Mouse (Mus musculus) heart, postnatal 0 days (tissue): ENCODE results near the gene Dnajc2. TPM values are rescaled to one million over a fixed set of nuclear protein-coding genes. Genes with fewer than 3 reads are reported as not detected.

Experiments
- ATAC-seq: fragments of 200-750 bp; cut with Nextera tagmentation; 2 replicates; pipeline ENCODE4 v1.8.0; 2017; ENCODE audit warnings: low read depth, moderate number of reproducible peaks, moderate library complexity; ENCODE audit not compliant: insufficient read depth
- DNase-seq: peaks from one replicate; pipeline ENCODE4 v3.0.0-alpha.2; 2016; ENCODE audit warnings: low spot score
- H3K27ac ChIP-seq: fragments of 300-500 bp; sonication (generic); 2 replicates; pipeline ENCODE4 v1.5.1; 2014; ENCODE audit warnings: low read depth, mild to moderate bottlenecking
- H3K27me3 ChIP-seq: fragments of 300-500 bp; sonication (generic); 2 replicates; pipeline ENCODE4 v1.6.1; 2014; ENCODE audit warnings: low read length, mixed read lengths; ENCODE audit not compliant: control insufficient read depth, insufficient read depth
- H3K36me3 ChIP-seq: fragments of 300-500 bp; sonication (generic); replicated peaks from 2 replicates; pipeline ENCODE4 v1.6.1; 2014; ENCODE audit warnings: low read length, mixed read lengths; ENCODE audit not compliant: control insufficient read depth, insufficient read depth
- H3K4me1 ChIP-seq: fragments of 300-500 bp; sonication (generic); 2 replicates; pipeline ENCODE4 v1.6.1; 2014; ENCODE audit warnings: antibody characterized with exemption; ENCODE audit not compliant: control insufficient read depth, insufficient read depth
- H3K4me2 ChIP-seq: fragments of 300-500 bp; sonication (generic); 2 replicates; pipeline ENCODE4 v1.6.1; 2014; ENCODE audit warnings: low read depth, mild to moderate bottlenecking, low read length, moderate library complexity
- H3K4me3 ChIP-seq: fragments of 300-500 bp; sonication (generic); 2 replicates; pipeline ENCODE4 v1.5.1; 2014; ENCODE audit warnings: low read depth, low read length
- H3K9ac ChIP-seq: fragments of 300-500 bp; sonication (generic); replicated peaks from 2 replicates; pipeline ENCODE4 v1.6.1; 2014; ENCODE audit warnings: low read depth, low read length, mixed read lengths
- H3K9me3 ChIP-seq: fragments of 300-500 bp; sonication (generic); replicated peaks from 2 replicates; pipeline ENCODE4 v1.6.1; 2016; ENCODE audit warnings: low read length; ENCODE audit not compliant: control insufficient read depth
- CTCF ChIP-seq: IDR thresholded peaks from 2 replicates; pipeline ENCODE4 v1.5.1; 2016; ENCODE audit warnings: antibody characterized with exemption, control low read depth, low read depth
- EP300 ChIP-seq: IDR thresholded peaks from 2 replicates; pipeline ENCODE4 v1.6.1; 2016; ENCODE audit warnings: antibody characterized with exemption, low read depth
- WGBS: fragments of 180-500 bp; shearing (Covaris S2); extraction: QIAGEN DNeasy Blood & Tissue Kit; methylation state at CpG from one replicate; pipeline ENCODE4 v1.1.7; 2014; 5-methylcytosine and 5-hydroxymethylcytosine counted together
- polyA plus RNA-seq: library from polyadenylated mRNA; unstranded; fragments of >200 nt; fragmentation: Nextera tagmentation; extraction: Ambion mirVana; gene quantifications from 2 replicates; pipeline ENCODE4 v1.2.1, GENCODE M21; 2015
- total RNA-seq: library from RNA; depleted of rRNA; stranded (reverse); fragments of >200 nt; gene quantifications from 2 replicates; pipeline ENCODE4 v1.2.3, GENCODE M21; 2014; ENCODE audit warnings: low replicate concordance

Gene Dnajc2
- total and polyA plus RNA-seq, 2 experiments from 2014 or later = 7.9 to 37.5 TPM

GRCm38 (mm10) chr5:21776491-21776890 lies 8.6 kb downstream of the Dnajc2 start:
- Histone ChIP-seq H3K4me3 (no peak overlapping the region), H3K36me3 (peaks cover 63% of the 10 kb centered on the region), H3K4me1 (no peaks in the 10 kb centered on the region), H3K27ac (no peak overlapping the region), H3K9ac (no peak overlapping the region), H3K27me3 (no peaks in the 10 kb centered on the region), H3K9me3 (no peaks in the 10 kb centered on the region), H3K4me2 (no peak overlapping the region)
- TF ChIP-seq CTCF (no peak), EP300 (no peak)
- ATAC-seq (no peak), DNase-seq (no peak)
- 91% methylated on average over 6 of the region's 6 CpGs for WGBS

GRCm38 (mm10) chr5:21769841-21770240 lies 15.2 kb downstream of the Dnajc2 start:
- Histone ChIP-seq H3K4me3 (no peak overlapping the region), H3K4me2 (no peak overlapping the region), H3K27ac (no peak overlapping the region), H3K4me1 (no peaks in the 10 kb centered on the region), H3K27me3 (no peaks in the 10 kb centered on the region), H3K9ac (no peak overlapping the region), H3K9me3 (no peaks in the 10 kb centered on the region), H3K36me3 (peaks cover 64% of the 10 kb centered on the region)
- 86% methylated on average over 6 of the region's 6 CpGs for WGBS
- TF ChIP-seq CTCF (no peak), EP300 (no peak)
- DNase-seq = no peak
- ATAC-seq = no peak

DNA sequence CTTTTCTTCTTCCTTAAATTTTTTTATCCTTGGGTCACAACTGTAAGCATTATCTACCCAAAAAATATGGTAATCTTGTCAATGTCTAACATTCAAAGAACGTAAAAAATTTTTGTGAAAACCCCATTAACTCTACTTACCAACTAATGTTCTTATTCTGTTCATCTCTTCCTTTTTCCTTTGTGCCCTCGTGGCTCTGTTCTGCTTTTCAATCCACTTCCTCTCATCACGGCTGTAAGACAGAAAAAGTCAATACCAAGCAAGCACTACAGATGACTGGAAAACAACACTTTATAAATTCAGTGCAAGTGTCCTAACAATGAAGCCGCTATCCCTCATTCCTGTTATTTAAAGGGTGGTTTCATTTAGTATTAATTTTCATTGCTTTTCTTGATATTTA lies 16.5 kb downstream of the Dnajc2 start:
- Histone ChIP-seq H3K27me3 (no peaks in the 10 kb centered on the region), H3K36me3 (peaks cover 64% of the 10 kb centered on the region), H3K4me2 (no peak overlapping the region), H3K9ac (no peak overlapping the region), H3K27ac (no peak overlapping the region), H3K9me3 (no peaks in the 10 kb centered on the region), H3K4me1 (no peaks in the 10 kb centered on the region), H3K4me3 (no peak overlapping the region)
- 87% methylated on average over 4 of the region's 4 CpGs for WGBS
- no peak for TF ChIP-seq EP300
- no peak for TF ChIP-seq CTCF
- ATAC-seq (no peak), DNase-seq (no peak)

DNA sequence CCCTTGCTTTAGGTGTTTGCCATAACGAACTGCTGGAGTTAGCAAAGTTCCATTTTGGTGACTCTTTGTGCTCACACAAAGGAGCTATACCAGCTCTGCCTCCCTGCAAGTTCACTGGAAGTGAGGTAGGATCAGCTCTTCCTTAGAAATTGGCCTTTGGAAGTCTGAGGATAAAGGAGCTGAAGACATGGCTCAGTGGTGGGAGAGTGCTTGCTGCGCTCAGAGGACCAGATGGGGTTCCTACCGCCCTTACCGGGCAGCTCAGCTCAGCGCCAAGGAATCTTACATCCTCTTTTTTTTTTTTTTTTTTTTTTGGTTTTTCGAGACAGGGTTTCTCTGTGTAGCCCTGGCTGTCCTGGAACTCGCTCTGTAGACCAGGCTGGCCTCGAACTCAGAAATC lies 39.1 kb downstream of the Dnajc2 start:
- 98% methylated on average over 6 of the region's 8 CpGs for WGBS
- Histone ChIP-seq H3K36me3 (peaks cover 88% of the 10 kb centered on the region), H3K4me1 (no peaks in the 10 kb centered on the region), H3K9ac (no peak overlapping the region), H3K27me3 (no peaks in the 10 kb centered on the region), H3K9me3 (no peaks in the 10 kb centered on the region), H3K4me2 (no peak overlapping the region), H3K27ac (no peak overlapping the region), H3K4me3 (no peak overlapping the region)
- TF ChIP-seq CTCF = no peak
- no peak for TF ChIP-seq EP300
- DNase-seq (no peak), ATAC-seq (no peak)

DNA sequence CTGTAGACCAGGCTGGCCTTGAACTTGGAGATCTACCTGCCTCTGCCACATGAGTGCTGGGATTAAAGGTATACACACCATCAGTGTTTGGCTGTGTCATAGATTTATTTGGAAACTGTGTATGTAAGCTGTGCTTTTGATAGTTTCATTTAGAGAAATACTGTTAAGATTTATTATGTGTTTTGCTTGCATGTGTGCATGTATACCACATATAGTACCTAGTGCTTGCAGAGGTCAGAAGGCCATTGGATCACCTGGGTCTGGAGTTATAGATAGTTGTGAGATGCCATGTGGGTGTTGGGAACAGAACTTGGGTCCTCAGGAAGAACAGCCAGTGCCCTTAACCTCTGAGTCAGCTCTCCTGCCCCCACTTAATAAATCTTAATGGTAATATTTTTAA lies 40.4 kb downstream of the Dnajc2 start:
- H3K36me3 ChIP-seq = peaks cover 98% of the 10 kb centered on the region
- DNase-seq = no peak
- H3K27ac ChIP-seq = no peak overlapping the region
- H3K27me3 ChIP-seq = no peaks in the 10 kb centered on the region
- no peak for ATAC-seq
- H3K4me3 ChIP-seq = no peak overlapping the region
- H3K9ac ChIP-seq = no peak overlapping the region
- H3K4me1 ChIP-seq = no peaks in the 10 kb centered on the region
- TF ChIP-seq EP300 (no peak), CTCF (no peak)
- H3K4me2 ChIP-seq = no peak overlapping the region
- H3K9me3 ChIP-seq = no peaks in the 10 kb centered on the region

DNA sequence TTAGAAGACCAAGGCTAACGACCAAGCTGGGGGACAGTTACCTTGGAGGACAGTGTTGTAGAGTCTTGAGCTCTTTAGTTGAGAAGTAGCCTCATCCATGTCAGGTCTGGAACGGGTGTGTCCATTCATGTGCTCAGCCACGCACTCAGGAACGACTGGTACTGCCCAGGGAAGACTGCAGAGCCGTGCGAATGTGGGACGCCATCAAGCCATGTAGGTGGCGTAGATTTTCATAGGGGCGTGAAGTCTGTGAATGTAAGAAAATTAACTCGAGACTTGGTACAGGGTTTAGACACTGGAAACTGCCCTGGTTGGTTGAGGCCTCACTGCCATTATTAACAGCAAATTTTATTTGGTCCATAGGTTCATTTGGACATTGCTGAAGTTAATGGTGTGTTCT lies 41.4 kb downstream of the Dnajc2 start:
- peaks cover 97% of the 10 kb centered on the region for H3K36me3 ChIP-seq
- no peaks in the 10 kb centered on the region for H3K9me3 ChIP-seq
- no peaks in the 10 kb centered on the region for H3K4me1 ChIP-seq
- H3K9ac ChIP-seq = no peak overlapping the region
- H3K27ac ChIP-seq = no peak overlapping the region
- ATAC-seq (no peak), DNase-seq (no peak)
- no peak for TF ChIP-seq EP300
- no peak for TF ChIP-seq CTCF
- no peaks in the 10 kb centered on the region for H3K27me3 ChIP-seq
- 93% methylated on average over 10 of the region's 10 CpGs for whole genome bisulfite sequencing
- no peak overlapping the region for H3K4me2 ChIP-seq
- no peak overlapping the region for H3K4me3 ChIP-seq
